Mouse (Mus musculus): Measurements from ENCODE around the gene Adad2. TPM values are rescaled to one million over a fixed set of nuclear protein-coding genes. Genes with fewer than 3 reads are reported as not detected.

Gene Adad2
- total RNA-seq, 2 experiments from 2014 or later: 0.18 to 0.54 TPM

GRCm38 (mm10) chr8:119618887-119619286 is 6.3 kb downstream of the Adad2 start:
- no peak for DNase-seq (ENCODE audit: extremely low spot score in 1 of 2, low spot score in 2 of 2)
- H3K4me3 ChIP-seq: no peak overlapping the region
- no peak for TF ChIP-seq CTCF (IDR thresholded peaks at IDR 0.05)
- intact Hi-C loops (cut with DNase I): no loop called here
- H3K27ac ChIP-seq: no peak overlapping the region

GRCm38 (mm10) chr8:119620116-119620840 is 7.7 kb downstream of the Adad2 start:
- DNase-seq (ENCODE audit: extremely low spot score in 1 of 2, low spot score in 2 of 2): no peak
- no peak for TF ChIP-seq CTCF (IDR thresholded peaks at IDR 0.05)
- intact Hi-C loops (cut with DNase I): no loop called here
- H3K27ac ChIP-seq: no peak overlapping the region
- no peak overlapping the region for H3K4me3 ChIP-seq

- H3K4me3 ChIP-seq: no peak overlapping the region
- intact Hi-C loops (cut with DNase I): no loop called here
- TF ChIP-seq CTCF (IDR thresholded peaks at IDR 0.05): no peak
- no peak overlapping the region for H3K27ac ChIP-seq
- DNase-seq (ENCODE audit: extremely low spot score in 1 of 2, low spot score in 2 of 2): no peak
Observed at GRCm38 (mm10) chr8:119620848-119621465, 8.4 kb downstream of the Adad2 start.

GRCm38 (mm10) chr8:119622555-119622954 is 10.0 kb downstream of the Adad2 start:
- DNase-seq (ENCODE audit: extremely low spot score in 1 of 2, low spot score in 2 of 2): no peak
- Histone ChIP-seq H3K4me3 (no peak overlapping the region), H3K27ac (no peak overlapping the region)
- intact Hi-C loops (cut with DNase I): no loop called here
- TF ChIP-seq CTCF (IDR thresholded peaks at IDR 0.05): no peak

- intact Hi-C loops (cut with DNase I): no loop called here
- no peak overlapping the region for H3K27ac ChIP-seq
- no peak overlapping the region for H3K4me3 ChIP-seq
- no peak for DNase-seq (ENCODE audit: extremely low spot score in 1 of 2, low spot score in 2 of 2)
- TF ChIP-seq CTCF (IDR thresholded peaks at IDR 0.05): no peak
Observed at GRCm38 (mm10) chr8:119623061-119623460, 10.5 kb downstream of the Adad2 start.

- DNase-seq (ENCODE audit: extremely low spot score in 1 of 2, low spot score in 2 of 2): no peak
- intact Hi-C loops (cut with DNase I): no loop called here
- no peak overlapping the region for H3K4me3 ChIP-seq
- no peak for TF ChIP-seq CTCF (IDR thresholded peaks at IDR 0.05)
- no peak overlapping the region for H3K27ac ChIP-seq
Observed at GRCm38 (mm10) chr8:119623744-119624143, 11.2 kb downstream of the Adad2 start.

- no peak for DNase-seq (ENCODE audit: extremely low spot score in 1 of 2, low spot score in 2 of 2)
- intact Hi-C loops (cut with DNase I): no loop called here
- Histone ChIP-seq H3K4me3 (no peak overlapping the region), H3K27ac (no peak overlapping the region)
- TF ChIP-seq CTCF (IDR thresholded peaks at IDR 0.05): no peak
Observed at GRCm38 (mm10) chr8:119624916-119625315, 12.4 kb downstream of the Adad2 start.

GRCm38 (mm10) chr8:119625788-119626187 is 13.2 kb downstream of the Adad2 start:
- no peak for TF ChIP-seq CTCF (IDR thresholded peaks at IDR 0.05)
- DNase-seq (ENCODE audit: extremely low spot score in 1 of 2, low spot score in 2 of 2): no peak
- intact Hi-C loops (cut with DNase I): no loop called here

GRCm38 (mm10) chr8:119627199-119627598 is 14.7 kb downstream of the Adad2 start:
- no peak for DNase-seq (ENCODE audit: extremely low spot score in 1 of 2, low spot score in 2 of 2)
- TF ChIP-seq CTCF (IDR thresholded peaks at IDR 0.05): no peak
- Histone ChIP-seq H3K27ac (no peak overlapping the region), H3K4me3 (no peak overlapping the region)
- intact Hi-C loops (cut with DNase I): no loop called here

More at GRCm38 (mm10) chr8:119625788-119626187, 13.2 kb downstream of the Adad2 start:
- Histone ChIP-seq H3K4me3 (no peak overlapping the region), H3K27ac (no peak overlapping the region)

GRCm38 (mm10) chr8:119627613-119628359 is 15.2 kb downstream of the Adad2 start:
- Histone ChIP-seq H3K27ac (no peak overlapping the region), H3K4me3 (no peak overlapping the region)
- no peak for TF ChIP-seq CTCF (IDR thresholded peaks at IDR 0.05)
- DNase-seq (ENCODE audit: extremely low spot score in 1 of 2, low spot score in 2 of 2): no peak
- intact Hi-C loops (cut with DNase I): no loop called here

- no peak overlapping the region for H3K27ac ChIP-seq
- no peak for TF ChIP-seq CTCF (IDR thresholded peaks at IDR 0.05)
- intact Hi-C loops (cut with DNase I): no loop called here
- no peak for DNase-seq (ENCODE audit: extremely low spot score in 1 of 2, low spot score in 2 of 2)
- H3K4me3 ChIP-seq: no peak overlapping the region
Observed at GRCm38 (mm10) chr8:119630841-119631240, 18.3 kb downstream of the Adad2 start.

GRCm38 (mm10) chr8:119632246-119632645 is 19.7 kb downstream of the Adad2 start:
- no peak for TF ChIP-seq CTCF (IDR thresholded peaks at IDR 0.05)
- intact Hi-C loops (cut with DNase I): no loop called here
- H3K4me3 ChIP-seq: no peak overlapping the region
- DNase-seq (ENCODE audit: extremely low spot score in 1 of 2, low spot score in 2 of 2): no peak
- H3K27ac ChIP-seq: no peak overlapping the region
